Mouse (Mus musculus): Measurements from ENCODE around the gene Rab40c. TPM values are rescaled to one million over a fixed set of nuclear protein-coding genes. Genes with fewer than 3 reads are reported as not detected.
A peak's percentile ranks its signal among the peaks of the same experiment; 100 is the strongest.

The Rab40c gene
- polyA plus RNA-seq, 1 experiment: 43.4 TPM

- Histone ChIP-seq H3K27ac (ENCODE audit: insufficient read depth, low read depth, low read length) (no peak overlapping the region), H3K36me3 (ENCODE audit: control insufficient read depth, insufficient read depth, low read length) (peaks cover 31% of the 10 kb centered on the region), H3K27me3 (ENCODE audit: control insufficient read depth, insufficient read depth, low read length) (no peaks in the 10 kb centered on the region), H3K4me3 (ENCODE audit: low read depth, low read length) (no peak overlapping the region), H3K4me1 (ENCODE audit: control insufficient read depth, insufficient read depth, insufficient read length, low read length) (peaks cover 10% of the 10 kb centered on the region)
- 67% methylated on average over 8 of the region's 8 CpGs for WGBS
- TF ChIP-seq POLR2A (IDR thresholded peaks at IDR 0.05; ENCODE audit: low read depth, low read length): no peak
- no peak for TF ChIP-seq CTCF (IDR thresholded peaks at IDR 0.05; ENCODE audit: extremely low read depth, insufficient read length, insufficient replicate concordance, low read depth, low read length)
Observed at GRCm38 (mm10) chr17:25879750-25880149, 39.8 kb downstream of the Rab40c start.

- peaks cover 10% of the 10 kb centered on the region for H3K4me1 ChIP-seq (ENCODE audit: control insufficient read depth, insufficient read depth, insufficient read length, low read length)
- H3K4me3 ChIP-seq (ENCODE audit: low read depth, low read length): no peak overlapping the region
- H3K36me3 ChIP-seq (ENCODE audit: control insufficient read depth, insufficient read depth, low read length): peaks cover 27% of the 10 kb centered on the region
- WGBS: 71% methylated on average over 4 of the region's 4 CpGs
- no peak overlapping the region for H3K27ac ChIP-seq (ENCODE audit: insufficient read depth, low read depth, low read length)
- no peaks in the 10 kb centered on the region for H3K27me3 ChIP-seq (ENCODE audit: control insufficient read depth, insufficient read depth, low read length)
- TF ChIP-seq CTCF (IDR thresholded peaks at IDR 0.05; ENCODE audit: extremely low read depth, insufficient read length, insufficient replicate concordance, low read depth, low read length) (peak; percentile 58; the same call in 1 of the 2 replicates), POLR2A (IDR thresholded peaks at IDR 0.05; ENCODE audit: low read depth, low read length) (0 out of 2 replicates have a peak, but pooled peaks have one; percentile 3)
Observed at GRCm38 (mm10) chr17:25879261-25879660, 40.3 kb downstream of the Rab40c start.

GRCm38 (mm10) chr17:25878611-25879180, 40.8 kb downstream of the Rab40c start:
- Histone ChIP-seq H3K27ac (ENCODE audit: insufficient read depth, low read depth, low read length) (no peak overlapping the region), H3K4me1 (ENCODE audit: control insufficient read depth, insufficient read depth, insufficient read length, low read length) (peaks cover 10% of the 10 kb centered on the region), H3K4me3 (ENCODE audit: low read depth, low read length) (no peak overlapping the region), H3K36me3 (ENCODE audit: control insufficient read depth, insufficient read depth, low read length) (peaks cover 21% of the 10 kb centered on the region), H3K27me3 (ENCODE audit: control insufficient read depth, insufficient read depth, low read length) (no peaks in the 10 kb centered on the region)
- WGBS: 93% methylated on average over 19 of the region's 19 CpGs
- TF ChIP-seq CTCF (IDR thresholded peaks at IDR 0.05; ENCODE audit: extremely low read depth, insufficient read length, insufficient replicate concordance, low read depth, low read length): no peak
- TF ChIP-seq POLR2A (IDR thresholded peaks at IDR 0.05; ENCODE audit: low read depth, low read length): 0 out of 2 replicates have a peak, but pooled peaks have one; percentile 2

- Histone ChIP-seq H3K4me1 (ENCODE audit: control insufficient read depth, insufficient read depth, insufficient read length, low read length) (peaks cover 10% of the 10 kb centered on the region), H3K4me3 (ENCODE audit: low read depth, low read length) (no peak overlapping the region), H3K36me3 (ENCODE audit: control insufficient read depth, insufficient read depth, low read length) (peaks cover 14% of the 10 kb centered on the region), H3K27ac (ENCODE audit: insufficient read depth, low read depth, low read length) (no peak overlapping the region), H3K27me3 (ENCODE audit: control insufficient read depth, insufficient read depth, low read length) (no peaks in the 10 kb centered on the region)
- WGBS: 94% methylated on average over 32 of the region's 32 CpGs
- TF ChIP-seq CTCF (IDR thresholded peaks at IDR 0.05; ENCODE audit: extremely low read depth, insufficient read length, insufficient replicate concordance, low read depth, low read length) (no peak), POLR2A (IDR thresholded peaks at IDR 0.05; ENCODE audit: low read depth, low read length) (no peak)
Observed at GRCm38 (mm10) chr17:25877741-25878610, 41.6 kb downstream of the Rab40c start.

GRCm38 (mm10) chr17:25877025-25877424, 42.5 kb downstream of the Rab40c start:
- H3K36me3 ChIP-seq (ENCODE audit: control insufficient read depth, insufficient read depth, low read length): peaks cover 8% of the 10 kb centered on the region; the same call in 1 of the 2 replicates
- TF ChIP-seq POLR2A (IDR thresholded peaks at IDR 0.05; ENCODE audit: low read depth, low read length): no peak
- no peak for TF ChIP-seq CTCF (IDR thresholded peaks at IDR 0.05; ENCODE audit: extremely low read depth, insufficient read length, insufficient replicate concordance, low read depth, low read length)
- H3K4me1 ChIP-seq (ENCODE audit: control insufficient read depth, insufficient read depth, insufficient read length, low read length): peaks cover 10% of the 10 kb centered on the region
- no peaks in the 10 kb centered on the region for H3K27me3 ChIP-seq (ENCODE audit: control insufficient read depth, insufficient read depth, low read length)
- WGBS: 80% methylated on average over 3 of the region's 3 CpGs
- H3K4me3 ChIP-seq (ENCODE audit: low read depth, low read length): no peak overlapping the region
- no peak overlapping the region for H3K27ac ChIP-seq (ENCODE audit: insufficient read depth, low read depth, low read length)

- peaks cover 8% of the 10 kb centered on the region; the same call in 1 of the 2 replicates for H3K36me3 ChIP-seq (ENCODE audit: control insufficient read depth, insufficient read depth, low read length)
- TF ChIP-seq POLR2A (IDR thresholded peaks at IDR 0.05; ENCODE audit: low read depth, low read length) (no peak), CTCF (IDR thresholded peaks at IDR 0.05; ENCODE audit: extremely low read depth, insufficient read length, insufficient replicate concordance, low read depth, low read length) (no peak)
- WGBS: 39% methylated on average over 10 of the region's 10 CpGs
- no peaks in the 10 kb centered on the region for H3K27me3 ChIP-seq (ENCODE audit: control insufficient read depth, insufficient read depth, low read length)
- peaks cover 10% of the 10 kb centered on the region for H3K4me1 ChIP-seq (ENCODE audit: control insufficient read depth, insufficient read depth, insufficient read length, low read length)
- peak overlapping the region; percentile 78 for H3K4me3 ChIP-seq (ENCODE audit: low read depth, low read length)
- 0 out of 2 replicates have a peak overlapping the region, but pooled peaks have one; percentile 65 for H3K27ac ChIP-seq (ENCODE audit: insufficient read depth, low read depth, low read length)
Observed at GRCm38 (mm10) chr17:25876347-25876915, 43.1 kb downstream of the Rab40c start.
